8 mouse cellular contexts compared by ENCODE assay signal in the genomic region with DNA sequence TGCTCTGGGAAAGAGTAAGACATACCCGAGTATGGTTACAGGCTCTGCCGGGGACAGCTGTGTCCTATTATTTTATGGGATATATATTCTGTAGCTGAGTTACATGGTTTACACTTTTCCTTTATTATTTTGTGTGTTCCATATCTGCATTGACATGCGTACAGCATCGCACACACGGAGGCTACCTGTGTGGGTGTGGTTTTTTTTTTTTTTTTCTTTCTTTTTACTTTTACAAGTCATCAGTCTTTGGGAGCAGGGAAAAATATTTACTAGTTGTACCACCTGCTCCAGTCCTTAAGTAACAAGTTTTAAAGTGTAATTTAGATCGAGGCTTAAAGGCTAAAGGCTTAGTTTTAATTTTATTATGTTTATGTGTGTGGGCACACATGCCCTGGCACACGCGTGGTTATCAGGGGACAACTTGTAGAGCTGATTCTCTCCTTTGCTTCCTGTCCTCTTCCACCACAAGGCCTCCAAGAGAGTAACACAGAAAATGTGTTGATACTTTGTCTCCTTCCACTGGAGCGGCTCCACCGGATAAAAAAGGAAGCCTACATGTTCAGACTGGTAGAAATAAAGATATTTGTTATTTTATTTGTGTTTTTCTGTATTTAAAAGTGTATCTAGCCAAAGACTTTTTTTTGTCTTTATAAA. TPM values are rescaled to one million over a fixed set of nuclear protein-coding genes. Genes with fewer than 3 reads are reported as not detected.
DNase-seq lines count a peak whose midpoint lies in the region; ATAC-seq and TF ChIP-seq lines count a peak whose summit lies in the region.

No protein-coding gene starts in this region.

- peak overlapping the region; percentile 62 for H3K4me3 ChIP-seq in heart, embryonic 11.5 days (ENCODE audit: low read depth, low read length)
- peak overlapping the region; percentile 81 to 84; a peak in 3 of 4 replicates for H3K4me3 ChIP-seq in ES-E14 (ENCODE audit: insufficient read depth in 1 of 2, low read depth in 1 of 2, low read length in 2 of 2, poor library complexity in 1 of 2, severe bottlenecking in 1 of 2)
- peak overlapping the region; percentile 58 for H3K4me3 ChIP-seq in forebrain, embryonic 14.5 days (ENCODE audit: low read depth, low read length)
- H3K4me3 ChIP-seq in liver, embryonic 13.5 days (replicated peaks), result peak overlapping the region; percentile 78
- H3K4me3 ChIP-seq in stomach, embryonic 16.5 days (replicated peaks; ENCODE audit: low read length), result peak overlapping the region; percentile 72

- peak overlapping the region; percentile 99 for H3K27ac ChIP-seq in heart, embryonic 11.5 days (ENCODE audit: low read depth, low read length)
- H3K27ac ChIP-seq in ES-E14 (ENCODE audit: insufficient read depth, low read depth, low read length, poor library complexity, severe bottlenecking), result no peak overlapping the region
- H3K27ac ChIP-seq in forebrain, embryonic 14.5 days (ENCODE audit: low read depth, low read length), result peak overlapping the region; percentile 86
- H3K27ac ChIP-seq in liver, embryonic 13.5 days, result peak overlapping the region; percentile 96
- peak overlapping the region; percentile 100 for H3K27ac ChIP-seq in stomach, embryonic 16.5 days (ENCODE audit: low read length)

- H3K4me2 ChIP-seq in heart, embryonic 11.5 days, result peak overlapping the region; percentile 71
- peak overlapping the region; percentile 67 for H3K4me2 ChIP-seq in forebrain, embryonic 14.5 days (ENCODE audit: low read length)
- H3K4me2 ChIP-seq in liver, embryonic 13.5 days, result peak overlapping the region; percentile 77
- H3K4me2 ChIP-seq in stomach, embryonic 16.5 days (ENCODE audit: low read depth, low read length), result peak overlapping the region; percentile 81

- no peaks in the 10 kb centered on the region for H3K27me3 ChIP-seq in heart, embryonic 11.5 days (ENCODE audit: control insufficient read depth, insufficient read depth, low read length)
- no peaks in the 10 kb centered on the region for H3K27me3 ChIP-seq in forebrain, embryonic 14.5 days (replicated peaks; ENCODE audit: control insufficient read depth, insufficient read depth, low read length)
- no peaks in the 10 kb centered on the region for H3K27me3 ChIP-seq in liver, embryonic 13.5 days
- H3K27me3 ChIP-seq in stomach, embryonic 16.5 days (ENCODE audit: control insufficient read depth, insufficient read depth, low read length), result no peaks in the 10 kb centered on the region

- H3K36me3 ChIP-seq in heart, embryonic 11.5 days (ENCODE audit: control insufficient read depth, insufficient read depth, low read length), result peaks cover 4% of the 10 kb centered on the region
- H3K36me3 ChIP-seq in ES-E14 (ENCODE audit: control insufficient read depth, insufficient read depth, low read length, poor library complexity, severe bottlenecking), result no peaks in the 10 kb centered on the region
- H3K36me3 ChIP-seq in forebrain, embryonic 14.5 days (ENCODE audit: control insufficient read depth, insufficient read depth, low read length), result no peaks in the 10 kb centered on the region
- peaks cover 10% of the 10 kb centered on the region for H3K36me3 ChIP-seq in liver, embryonic 13.5 days
- no peaks in the 10 kb centered on the region for H3K36me3 ChIP-seq in stomach, embryonic 16.5 days (ENCODE audit: control insufficient read depth, insufficient read depth, low read length)

- ATAC-seq in heart, embryonic 11.5 days (replicated peaks; ENCODE audit: insufficient number of reproducible peaks, low FRiP score, low TSS enrichment), result 0 out of 2 replicates have a peak, but pooled peaks have one; percentile 2
- peak; percentile 16; the same call in 1 of the 2 replicates for ATAC-seq in forebrain, embryonic 14.5 days
- no peak for ATAC-seq in liver, embryonic 13.5 days (ENCODE audit: low read depth)
- ATAC-seq in stomach, embryonic 16.5 days (ENCODE audit: insufficient read depth, low FRiP score), result no peak

- H3K4me1 ChIP-seq in heart, embryonic 11.5 days (ENCODE audit: control insufficient read depth, insufficient read depth, low read length), result 0 out of 2 replicates have a peak, but pooled peaks cover 3% of the 10 kb centered on the region
- peaks cover 2 to 8% of the 10 kb centered on the region in 2 experiments for H3K4me1 ChIP-seq in ES-E14 (ENCODE audit: control insufficient read depth in 2 of 2, insufficient read depth in 2 of 2, low read length in 2 of 2, poor library complexity in 1 of 2)
- H3K4me1 ChIP-seq in forebrain, embryonic 14.5 days (ENCODE audit: control insufficient read depth, insufficient read depth, low read length), result no peaks in the 10 kb centered on the region; the same call in 1 of the 2 replicates
- peaks cover 35% of the 10 kb centered on the region for H3K4me1 ChIP-seq in liver, embryonic 13.5 days (replicated peaks)
- H3K4me1 ChIP-seq in stomach, embryonic 16.5 days (ENCODE audit: control insufficient read depth, insufficient read depth, low read length), result peaks cover 5% of the 10 kb centered on the region; the same call in 1 of the 2 replicates

- in situ Hi-C loops in ES-E14 (cut with MboI; ENCODE audit: low sequenced_read_pairs in 2 of 2, unreplicated experiment in 2 of 2), result no loop called here

- DNase-seq in heart, adult 18-20 months, result no peak
- no peak for DNase-seq in ES-E14 (ENCODE audit: low read depth, low spot score)
- DNase-seq in forebrain, embryonic 14.5 days (ENCODE audit: low spot score), result no peak
- DNase-seq in liver, embryonic 13.5 days, result no peak
- no peak for DNase-seq in gastrocnemius, adult 8-10 months (ENCODE audit: low spot score in 2 of 2)
- no peak for DNase-seq in natural killer cell, adult 2 months (ENCODE audit: low spot score in 2 of 2)

- no peaks in the 10 kb centered on the region for H3K9me3 ChIP-seq in heart, embryonic 11.5 days (replicated peaks; ENCODE audit: control insufficient read depth, low read length)
- no peaks in the 10 kb centered on the region for H3K9me3 ChIP-seq in ES-E14 (ENCODE audit: control insufficient read depth, insufficient read depth, low read depth, low read length)
- no peaks in the 10 kb centered on the region for H3K9me3 ChIP-seq in forebrain, embryonic 14.5 days (replicated peaks; ENCODE audit: control insufficient read depth, low read length)
- H3K9me3 ChIP-seq in liver, embryonic 13.5 days (replicated peaks), result no peaks in the 10 kb centered on the region
- H3K9me3 ChIP-seq in stomach, embryonic 16.5 days (replicated peaks; ENCODE audit: control insufficient read depth, low read length), result no peaks in the 10 kb centered on the region

- 48% methylated on average over 10 of the region's 10 CpGs for WGBS in heart, embryonic 11.5 days (ENCODE audit: insufficient replicate concordance)
- WGBS in forebrain, embryonic 14.5 days, result 51% methylated on average over 10 of the region's 10 CpGs
- WGBS in liver, embryonic 13.5 days (ENCODE audit: insufficient replicate concordance), result 16% methylated on average over 10 of the region's 10 CpGs
- WGBS in stomach, embryonic 16.5 days, result 33% methylated on average over 10 of the region's 10 CpGs

- H3K9ac ChIP-seq in heart, embryonic 11.5 days (ENCODE audit: low read depth, low read length), result peak overlapping the region; percentile 92
- 0 out of 2 replicates have a peak overlapping the region, but pooled peaks have one; percentile 25 for H3K9ac ChIP-seq in ES-E14 (ENCODE audit: insufficient read depth, low read depth, low read length, poor library complexity, severe bottlenecking)
- H3K9ac ChIP-seq in forebrain, embryonic 14.5 days (ENCODE audit: low read length), result peak overlapping the region; percentile 85
- peak overlapping the region; percentile 90 for H3K9ac ChIP-seq in liver, embryonic 13.5 days
- H3K9ac ChIP-seq in stomach, embryonic 16.5 days (ENCODE audit: low read length), result peak overlapping the region; percentile 94

TF ChIP-seq in ES-E14, 5 proteins besides CTCF, POLR2A, EP300 and RAD21:
- TF ChIP-seq ZNF384 (IDR thresholded peaks at IDR 0.05; ENCODE audit: low read depth, low read length) (no peak), MAFK (IDR thresholded peaks at IDR 0.05; ENCODE audit: insufficient read depth, low read depth, low read length) (no peak), ZC3H11A (IDR thresholded peaks at IDR 0.05; ENCODE audit: borderline replicate concordance, low read depth, low read length) (no peak), CHD2 (IDR thresholded peaks at IDR 0.05; ENCODE audit: low read depth, low read length) (no peak), HCFC1 (IDR thresholded peaks at IDR 0.05; ENCODE audit: borderline replicate concordance, insufficient read depth, low read length) (no peak)
TF ChIP-seq in ES-E14: peak in this region for 0.

RNA-seq across cellular contexts. Expression of a gene that starts 0.5 kb away (rescaled TPM):
- 26.7 and 32.6 TPM in 2 replicates for polyA plus RNA-seq in heart, embryonic 11.5 days (2014; fragmentation: Nextera tagmentation; extraction: Ambion mirVana)
- total RNA-seq in heart, adult 18-20 months (2021), result 10 to 100 TPM; 65.2 to 75.0 TPM
- total RNA-seq in ES-E14 (2012; rRNA removed), result 12.9 and 16.4 TPM in 2 replicates
- polyA plus RNA-seq in forebrain, embryonic 14.5 days (2014; fragmentation: Nextera tagmentation; extraction: Ambion mirVana), result 18.3 and 18.7 TPM in 2 replicates
- 12.7 and 16.3 TPM in 2 replicates for polyA plus RNA-seq in liver, embryonic 13.5 days (2015; fragmentation: Nextera tagmentation; extraction: Ambion mirVana)
- polyA plus RNA-seq in stomach, embryonic 16.5 days (2015; fragmentation: Nextera tagmentation; extraction: Ambion mirVana), result 34.2 and 37.4 TPM in 2 replicates
- 10 to 100 TPM; 31.3 to 39.7 (median 38.9) TPM for total RNA-seq in gastrocnemius, adult 8-10 months (2022)

RNA-seq across cellular contexts. Expression of a gene that starts 15.0 kb away (rescaled TPM):
- not detected in 2 replicates for polyA plus RNA-seq in heart, embryonic 11.5 days (2014; fragmentation: Nextera tagmentation; extraction: Ambion mirVana)
- total RNA-seq in heart, adult 18-20 months (2021), result not detected
- 0.22 TPM in 1 of 2 replicates, not detected in the other for total RNA-seq in ES-E14 (2012; rRNA removed)
- not detected in 2 replicates for polyA plus RNA-seq in forebrain, embryonic 14.5 days (2014; fragmentation: Nextera tagmentation; extraction: Ambion mirVana)
- not detected in 2 replicates for polyA plus RNA-seq in liver, embryonic 13.5 days (2015; fragmentation: Nextera tagmentation; extraction: Ambion mirVana)
- polyA plus RNA-seq in stomach, embryonic 16.5 days (2015; fragmentation: Nextera tagmentation; extraction: Ambion mirVana), result 0.30 and 0.43 TPM in 2 replicates
- total RNA-seq in gastrocnemius, adult 8-10 months (2022), result not detected

Comparison
In these comparisons a context has a peak if more than half of its experiments do, and no peak if none do; other contexts are left out.
1. ATAC-seq: peak in heart, embryonic 11.5 days (single experiment) and forebrain, embryonic 14.5 days (single experiment); none in liver, embryonic 13.5 days (single experiment) and stomach, embryonic 16.5 days (single experiment).
2. H3K9ac ChIP-seq: peak in every context shown above with its lines; median percentile 94 in stomach, embryonic 16.5 days; 92 in heart, embryonic 11.5 days; 90 in liver, embryonic 13.5 days; 85 in forebrain, embryonic 14.5 days; 25 in ES-E14.
3. Peak in every context shown above with its lines, with median percentiles within 50 percentile points of each other: H3K4me2 ChIP-seq and H3K4me3 ChIP-seq.